Mouse (Mus musculus): ENCODE data around the gene Grid1. TPM values are rescaled to one million over a fixed set of nuclear protein-coding genes. Genes with fewer than 3 reads are reported as not detected.

Gene Grid1
- total and polyA plus RNA-seq, 3 experiments = 0.04 TPM; not detected in 2

GRCm38 (mm10) chr14:35358136-35358821 is 538.4 kb downstream of the Grid1 start:
- no peaks in the 10 kb centered on the region for H3K4me1 ChIP-seq (ENCODE audit: control insufficient read depth, insufficient read depth, low read length)
- intact Hi-C loops (cut with DNase I) = no loop called here
- WGBS = 36% methylated on average over 7 of the region's 7 CpGs
- no peak overlapping the region for H3K9ac ChIP-seq (ENCODE audit: low read depth, low read length)
- H3K36me3 ChIP-seq (ENCODE audit: control insufficient read depth, insufficient read depth, low read length) = no peaks in the 10 kb centered on the region
- H3K79me2 ChIP-seq (replicated peaks; ENCODE audit: control insufficient read depth, insufficient read depth, low read length) = no peaks in the 10 kb centered on the region
- TF ChIP-seq CTCF (IDR thresholded peaks at IDR 0.05) = no peak
- TF ChIP-seq EP300 (IDR thresholded peaks at IDR 0.05; ENCODE audit: insufficient read depth, low read depth, low read length) = no peak
- TF ChIP-seq POLR2A (IDR thresholded peaks at IDR 0.05; ENCODE audit: insufficient read depth, low read depth, low read length) = no peak
- H3K27me3 ChIP-seq (ENCODE audit: control insufficient read depth, insufficient read depth, low read length) = no peaks in the 10 kb centered on the region
- H3K27ac ChIP-seq = no peak overlapping the region
- peak in 1 of 2 experiments; percentile 2 for DNase-seq
- H3K4me3 ChIP-seq = no peak overlapping the region

GRCm38 (mm10) chr14:35365177-35365944 is 545.5 kb downstream of the Grid1 start:
- no peaks in the 10 kb centered on the region for H3K27me3 ChIP-seq (ENCODE audit: control insufficient read depth, insufficient read depth, low read length)
- H3K4me3 ChIP-seq = no peak overlapping the region
- TF ChIP-seq CTCF (IDR thresholded peaks at IDR 0.05) = no peak
- no peak for TF ChIP-seq EP300 (IDR thresholded peaks at IDR 0.05; ENCODE audit: insufficient read depth, low read depth, low read length)
- no peak for TF ChIP-seq POLR2A (IDR thresholded peaks at IDR 0.05; ENCODE audit: insufficient read depth, low read depth, low read length)
- WGBS = 74% methylated on average over 8 of the region's 8 CpGs
- no peak for DNase-seq
- H3K36me3 ChIP-seq (ENCODE audit: control insufficient read depth, insufficient read depth, low read length) = no peaks in the 10 kb centered on the region
- H3K9ac ChIP-seq (ENCODE audit: low read depth, low read length) = no peak overlapping the region
- H3K79me2 ChIP-seq (replicated peaks; ENCODE audit: control insufficient read depth, insufficient read depth, low read length) = no peaks in the 10 kb centered on the region
- H3K27ac ChIP-seq = no peak overlapping the region
- H3K4me1 ChIP-seq (ENCODE audit: control insufficient read depth, insufficient read depth, low read length) = no peaks in the 10 kb centered on the region
- intact Hi-C loops (cut with DNase I) = no loop called here

- Histone ChIP-seq H3K79me2 (replicated peaks; ENCODE audit: control insufficient read depth, insufficient read depth, low read length) (no peaks in the 10 kb centered on the region), H3K27ac (no peak overlapping the region), H3K4me1 (ENCODE audit: control insufficient read depth, insufficient read depth, low read length) (no peaks in the 10 kb centered on the region), H3K36me3 (ENCODE audit: control insufficient read depth, insufficient read depth, low read length) (no peaks in the 10 kb centered on the region), H3K27me3 (ENCODE audit: control insufficient read depth, insufficient read depth, low read length) (no peaks in the 10 kb centered on the region), H3K9ac (ENCODE audit: low read depth, low read length) (no peak overlapping the region), H3K4me3 (no peak overlapping the region)
- WGBS = 81% methylated on average over 3 of the region's 3 CpGs
- intact Hi-C loops (cut with DNase I) = no loop called here
- DNase-seq = no peak
- TF ChIP-seq POLR2A (IDR thresholded peaks at IDR 0.05; ENCODE audit: insufficient read depth, low read depth, low read length) (no peak), CTCF (IDR thresholded peaks at IDR 0.05) (no peak), EP300 (IDR thresholded peaks at IDR 0.05; ENCODE audit: insufficient read depth, low read depth, low read length) (no peak)
Observed at GRCm38 (mm10) chr14:35374374-35374773, 554.5 kb downstream of the Grid1 start.

- no peaks in the 10 kb centered on the region for H3K36me3 ChIP-seq (ENCODE audit: control insufficient read depth, insufficient read depth, low read length)
- DNase-seq = no peak
- H3K27me3 ChIP-seq (ENCODE audit: control insufficient read depth, insufficient read depth, low read length) = no peaks in the 10 kb centered on the region
- no peak overlapping the region for H3K4me3 ChIP-seq
- intact Hi-C loops (cut with DNase I) = no loop called here
- H3K9ac ChIP-seq (ENCODE audit: low read depth, low read length) = no peak overlapping the region
- TF ChIP-seq EP300 (IDR thresholded peaks at IDR 0.05; ENCODE audit: insufficient read depth, low read depth, low read length) = no peak
- TF ChIP-seq CTCF (IDR thresholded peaks at IDR 0.05) = no peak
- TF ChIP-seq POLR2A (IDR thresholded peaks at IDR 0.05; ENCODE audit: insufficient read depth, low read depth, low read length) = no peak
- no peaks in the 10 kb centered on the region for H3K4me1 ChIP-seq (ENCODE audit: control insufficient read depth, insufficient read depth, low read length)
- WGBS = 55% methylated on average over 4 of the region's 4 CpGs
- H3K27ac ChIP-seq = no peak overlapping the region
- no peaks in the 10 kb centered on the region for H3K79me2 ChIP-seq (replicated peaks; ENCODE audit: control insufficient read depth, insufficient read depth, low read length)
Observed at GRCm38 (mm10) chr14:35393591-35393990, 573.7 kb downstream of the Grid1 start.

GRCm38 (mm10) chr14:35404249-35404908 is 584.5 kb downstream of the Grid1 start:
- TF ChIP-seq EP300 (IDR thresholded peaks at IDR 0.05; ENCODE audit: insufficient read depth, low read depth, low read length) (no peak), POLR2A (IDR thresholded peaks at IDR 0.05; ENCODE audit: insufficient read depth, low read depth, low read length) (no peak), CTCF (IDR thresholded peaks at IDR 0.05) (no peak)
- Histone ChIP-seq H3K4me1 (ENCODE audit: control insufficient read depth, insufficient read depth, low read length) (no peaks in the 10 kb centered on the region), H3K27me3 (ENCODE audit: control insufficient read depth, insufficient read depth, low read length) (no peaks in the 10 kb centered on the region), H3K79me2 (replicated peaks; ENCODE audit: control insufficient read depth, insufficient read depth, low read length) (no peaks in the 10 kb centered on the region), H3K36me3 (ENCODE audit: control insufficient read depth, insufficient read depth, low read length) (no peaks in the 10 kb centered on the region), H3K27ac (no peak overlapping the region), H3K4me3 (no peak overlapping the region), H3K9ac (ENCODE audit: low read depth, low read length) (no peak overlapping the region)
- intact Hi-C loops (cut with DNase I) = no loop called here
- 67% methylated on average over 3 of the region's 3 CpGs for WGBS
- no peak for DNase-seq
